Mouse (Mus musculus): ENCODE results near the gene Lpp.
"Not testable (repeated sequence)": the region's sequence is repeated elsewhere in the genome, so short reads cannot be mapped to it uniquely, and the experiment has no call there.

Gene Lpp

GRCm38 (mm10) chr16:24977771-24978170, 584.5 kb downstream of the Lpp start:
- DNase-seq (ENCODE audit: low spot score in 2 of 2), result no peak

GRCm38 (mm10) chr16:24978226-24978625, 584.9 kb downstream of the Lpp start:
- DNase-seq (ENCODE audit: low spot score in 2 of 2), result no peak

GRCm38 (mm10) chr16:24979391-24979790, 586.1 kb downstream of the Lpp start:
- DNase-seq (ENCODE audit: low spot score in 2 of 2), result no peak

GRCm38 (mm10) chr16:24982828-24983227, 589.5 kb downstream of the Lpp start:
- no peak for DNase-seq (ENCODE audit: low spot score in 2 of 2)

GRCm38 (mm10) chr16:24990331-24990730, 597.0 kb downstream of the Lpp start:
- DNase-seq (ENCODE audit: low spot score in 2 of 2), result peak in 1 of 2 experiments; percentile 22

GRCm38 (mm10) chr16:24991059-24991541, 597.8 kb downstream of the Lpp start:
- DNase-seq (ENCODE audit: low spot score in 2 of 2), result peak; percentile 60 to 78

- no peak for DNase-seq (ENCODE audit: low spot score in 2 of 2)
These were observed 598.7 kb downstream of the Lpp start for GRCm38 (mm10) chr16:24991995-24992394.

GRCm38 (mm10) chr16:24992494-24992893, 599.2 kb downstream of the Lpp start:
- DNase-seq (ENCODE audit: low spot score in 2 of 2), result no peak

GRCm38 (mm10) chr16:25010980-25011877, 617.9 kb downstream of the Lpp start:
- DNase-seq (ENCODE audit: low spot score in 2 of 2), result no peak

GRCm38 (mm10) chr16:25012938-25013337, 619.6 kb downstream of the Lpp start:
- no peak for DNase-seq (ENCODE audit: low spot score in 2 of 2)

GRCm38 (mm10) chr16:25016261-25016836, 623.0 kb downstream of the Lpp start:
- peak; percentile 70 to 89 for DNase-seq (ENCODE audit: low spot score in 2 of 2)

GRCm38 (mm10) chr16:25017046-25017445, 623.7 kb downstream of the Lpp start:
- DNase-seq (ENCODE audit: low spot score in 2 of 2), result no peak

- not testable (repeated sequence) for DNase-seq (ENCODE audit: low spot score in 2 of 2)
These were observed 628.5 kb downstream of the Lpp start for GRCm38 (mm10) chr16:25021743-25022359.

GRCm38 (mm10) chr16:25024591-25024990, 631.3 kb downstream of the Lpp start:
- DNase-seq (ENCODE audit: low spot score in 2 of 2), result no peak

- no peak for DNase-seq (ENCODE audit: low spot score in 2 of 2)
These were observed 632.9 kb downstream of the Lpp start for GRCm38 (mm10) chr16:25026191-25026590.

GRCm38 (mm10) chr16:25029548-25029947, 636.2 kb downstream of the Lpp start:
- DNase-seq (ENCODE audit: low spot score in 2 of 2), result no peak

- no peak for DNase-seq (ENCODE audit: low spot score in 2 of 2)
These were observed 644.1 kb downstream of the Lpp start for GRCm38 (mm10) chr16:25037361-25037760.

- DNase-seq (ENCODE audit: low spot score in 2 of 2), result no peak
These were observed 645.2 kb downstream of the Lpp start for GRCm38 (mm10) chr16:25038529-25038928.

GRCm38 (mm10) chr16:25039904-25040303, 646.6 kb downstream of the Lpp start:
- DNase-seq (ENCODE audit: low spot score in 2 of 2), result peak; percentile 53 to 74

- DNase-seq (ENCODE audit: low spot score in 2 of 2), result no peak
These were observed 647.9 kb downstream of the Lpp start for GRCm38 (mm10) chr16:25041165-25041564.

- peak; percentile 51 to 52 for DNase-seq (ENCODE audit: low spot score in 2 of 2)
These were observed 648.7 kb downstream of the Lpp start for GRCm38 (mm10) chr16:25041855-25042529.
